Mouse (Mus musculus) neural tube, embryonic 12.5 days (tissue): ENCODE data around the gene Fzd9. TPM values are rescaled to one million over a fixed set of nuclear protein-coding genes. Genes with fewer than 3 reads are reported as not detected.
"Not testable (repeated sequence)": the region's sequence is repeated elsewhere in the genome, so short reads cannot be mapped to it uniquely, and the experiment has no call there.

Experiments
- ATAC-seq: fragments of 200-750 bp; cut with Nextera tagmentation; 2 replicates; pipeline ENCODE4 v1.8.0; 2017; ENCODE audit warnings: low read depth, mild to moderate bottlenecking, moderate TSS enrichment, moderate library complexity; ENCODE audit not compliant: low FRiP score
- H3K27ac ChIP-seq: fragments of 300-500 bp; sonication (generic); 2 replicates; pipeline ENCODE4 v1.5.1; 2016
- H3K27me3 ChIP-seq: fragments of 300-500 bp; sonication (generic); replicated peaks from 2 replicates; pipeline ENCODE4 v1.6.1; 2016; ENCODE audit warnings: mild to moderate bottlenecking
- H3K36me3 ChIP-seq: fragments of 300-500 bp; sonication (generic); 2 replicates; pipeline ENCODE4 v1.6.1; 2016; ENCODE audit warnings: mild to moderate bottlenecking
- H3K4me1 ChIP-seq: fragments of 300-500 bp; sonication (generic); 2 replicates; pipeline ENCODE4 v1.6.1; 2016
- H3K4me2 ChIP-seq: fragments of 300-500 bp; sonication (generic); replicated peaks from 2 replicates; pipeline ENCODE4 v1.6.1; 2016; ENCODE audit warnings: mild to moderate bottlenecking
- H3K4me3 ChIP-seq: fragments of 300-500 bp; sonication (generic); 2 replicates; pipeline ENCODE4 v1.5.1; 2016
- H3K9ac ChIP-seq: fragments of 300-500 bp; sonication (generic); 2 replicates; pipeline ENCODE4 v1.6.1; 2016; ENCODE audit warnings: mild to moderate bottlenecking
- H3K9me3 ChIP-seq: fragments of 300-500 bp; sonication (generic); 2 replicates; pipeline ENCODE4 v1.6.1; 2016; ENCODE audit warnings: mild to moderate bottlenecking
- WGBS: fragments of 180-500 bp; shearing (Covaris S2); methylation state at CpG from one replicate; pipeline ENCODE4 v1.1.7; 2016; 5-methylcytosine and 5-hydroxymethylcytosine counted together
- polyA plus RNA-seq: library from polyadenylated mRNA; unstranded; fragments of >200 nt; fragmentation: Nextera tagmentation; extraction: Ambion mirVana; gene quantifications from 2 replicates; pipeline ENCODE4 v1.2.1, GENCODE M21; 2016

Gene Fzd9
- polyA plus RNA-seq, 1 experiment from 2014 or later = 11.9 TPM

DNA sequence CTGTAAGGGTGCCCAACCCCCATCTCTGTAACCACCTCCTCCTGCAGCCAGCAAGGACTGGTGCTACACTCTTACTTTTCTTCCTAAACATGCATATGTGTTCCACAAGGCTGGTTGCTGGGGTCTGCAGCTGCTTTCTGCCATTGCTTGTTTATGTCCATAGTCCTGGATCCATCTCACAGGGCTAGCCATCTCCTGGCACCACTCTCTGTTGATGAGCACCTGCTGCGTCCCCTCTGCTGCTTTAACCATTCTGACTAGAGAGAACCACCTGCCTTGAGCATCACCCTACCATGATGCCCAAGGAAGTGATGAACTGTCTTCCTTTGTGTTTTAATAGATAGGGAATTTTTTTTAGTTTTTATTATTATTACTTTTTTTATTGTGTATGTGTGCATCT, 7.9 kb downstream of the Fzd9 start:
- 85% methylated on average over 1 of the region's 1 CpGs for WGBS
- no peak for ATAC-seq
- H3K9me3 ChIP-seq = no peaks in the 10 kb centered on the region
- no peak overlapping the region for H3K4me3 ChIP-seq
- H3K27me3 ChIP-seq = no peaks in the 10 kb centered on the region
- H3K27ac ChIP-seq = no peak overlapping the region
- no peak overlapping the region for H3K4me2 ChIP-seq
- H3K4me1 ChIP-seq = peaks cover 3% of the 10 kb centered on the region
- peaks cover 89% of the 10 kb centered on the region for H3K36me3 ChIP-seq
- no peak overlapping the region for H3K9ac ChIP-seq

DNA sequence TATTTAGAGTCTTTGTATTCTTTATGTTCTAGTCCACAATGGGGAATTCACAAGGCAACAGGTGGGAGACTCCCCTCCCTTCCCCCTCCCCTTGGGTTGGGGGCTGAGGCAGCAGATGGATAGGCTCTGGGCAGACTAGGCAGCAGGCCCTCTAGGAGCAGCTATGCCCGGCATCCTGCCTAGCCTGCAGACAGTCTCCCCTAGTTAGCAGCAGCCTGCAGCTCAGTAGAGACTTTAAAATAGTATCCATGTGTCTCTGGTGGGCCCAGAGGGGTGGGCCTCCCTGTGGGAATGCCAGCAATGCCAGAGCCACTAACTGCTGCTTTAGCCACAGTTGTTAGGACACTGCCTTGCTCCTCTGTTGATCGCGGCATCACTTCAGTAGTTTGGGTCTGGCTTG, 8.4 kb downstream of the Fzd9 start:
- no peak for ATAC-seq
- Histone ChIP-seq H3K4me1 (no peaks in the 10 kb centered on the region), H3K27me3 (no peaks in the 10 kb centered on the region), H3K4me3 (no peak overlapping the region), H3K9me3 (no peaks in the 10 kb centered on the region), H3K4me2 (no peak overlapping the region), H3K27ac (no peak overlapping the region), H3K9ac (no peak overlapping the region), H3K36me3 (peaks cover 95% of the 10 kb centered on the region)
- 95% methylated on average over 3 of the region's 3 CpGs for WGBS

DNA sequence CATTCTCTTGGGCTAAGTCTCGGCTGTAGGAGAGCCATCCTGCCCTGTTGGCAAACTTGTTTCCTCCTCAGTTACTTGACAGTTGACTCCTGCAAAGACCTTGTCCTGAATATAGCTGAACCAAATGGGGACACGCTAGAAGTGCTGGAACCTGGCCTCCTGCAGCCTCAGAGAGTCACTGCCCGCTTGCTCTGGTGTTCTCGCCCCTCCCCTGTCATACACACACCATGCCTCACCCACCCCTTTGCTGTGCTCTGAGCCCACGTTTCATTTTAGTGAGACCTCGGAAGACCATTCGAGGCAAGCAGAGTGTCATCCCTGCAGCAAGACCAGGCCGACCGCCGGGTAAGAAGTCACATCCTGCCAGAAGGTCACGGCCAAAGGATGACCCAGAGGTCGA, 8.9 kb downstream of the Fzd9 start:
- no peaks in the 10 kb centered on the region for H3K4me1 ChIP-seq
- H3K27ac ChIP-seq = no peak overlapping the region
- no peak for ATAC-seq
- peaks cover 95% of the 10 kb centered on the region for H3K36me3 ChIP-seq
- 76% methylated on average over 12 of the region's 12 CpGs for WGBS
- no peak overlapping the region for H3K4me2 ChIP-seq
- H3K4me3 ChIP-seq = no peak overlapping the region
- H3K9ac ChIP-seq = no peak overlapping the region
- H3K27me3 ChIP-seq = no peaks in the 10 kb centered on the region
- no peaks in the 10 kb centered on the region for H3K9me3 ChIP-seq

DNA sequence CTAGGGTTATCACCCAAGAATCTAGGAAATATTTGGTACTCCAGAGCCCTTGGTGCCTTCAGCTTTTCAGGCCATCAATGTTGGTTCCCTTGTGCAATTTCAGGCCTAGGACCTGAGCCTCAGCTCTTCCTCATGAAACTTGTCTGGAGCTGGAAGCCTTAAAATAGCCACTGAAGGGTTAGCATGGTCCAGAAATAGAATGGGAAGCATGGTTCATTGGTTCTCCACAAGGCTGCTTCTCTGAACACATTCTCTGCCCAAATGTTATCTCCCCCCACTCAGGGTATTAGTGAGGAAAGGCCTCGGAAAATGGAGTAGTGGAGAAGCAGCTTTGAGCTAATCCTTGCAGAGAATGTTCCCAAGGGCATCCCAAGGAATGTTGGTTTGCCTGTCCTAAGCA, 9.6 kb downstream of the Fzd9 start:
- Histone ChIP-seq H3K27ac (no peak overlapping the region), H3K36me3 (peaks cover 97% of the 10 kb centered on the region), H3K4me1 (no peaks in the 10 kb centered on the region), H3K4me2 (no peak overlapping the region), H3K4me3 (no peak overlapping the region), H3K27me3 (no peaks in the 10 kb centered on the region), H3K9me3 (no peaks in the 10 kb centered on the region), H3K9ac (no peak overlapping the region)
- ATAC-seq = no peak
- WGBS = 82% methylated on average over 1 of the region's 1 CpGs

DNA sequence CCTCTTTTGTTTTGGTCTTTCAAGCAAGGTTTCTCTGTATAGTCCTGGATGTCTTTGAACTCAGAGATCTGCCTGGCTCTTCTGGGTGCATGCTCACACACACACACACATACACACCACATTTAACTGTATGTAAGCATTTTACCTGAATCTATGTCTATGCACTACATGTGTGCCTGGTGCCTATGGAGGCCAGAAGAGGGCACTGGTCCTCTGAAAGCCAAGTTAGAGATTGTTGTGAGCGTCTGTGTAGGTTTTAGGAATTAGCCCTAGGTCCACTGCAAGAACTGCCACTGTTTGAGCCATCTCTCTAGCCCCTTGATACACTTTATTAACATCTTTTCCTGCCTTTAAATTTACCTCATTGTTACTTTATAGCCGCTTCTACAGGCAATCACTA, 12.2 kb downstream of the Fzd9 start:
- Histone ChIP-seq H3K4me1 (no peaks in the 10 kb centered on the region), H3K4me3 (no peak overlapping the region), H3K36me3 (peaks cover 96% of the 10 kb centered on the region), H3K27me3 (no peaks in the 10 kb centered on the region), H3K4me2 (no peak overlapping the region), H3K9me3 (no peaks in the 10 kb centered on the region), H3K9ac (no peak overlapping the region), H3K27ac (no peak overlapping the region)
- ATAC-seq = no peak
- 87% methylated on average over 2 of the region's 2 CpGs for WGBS

DNA sequence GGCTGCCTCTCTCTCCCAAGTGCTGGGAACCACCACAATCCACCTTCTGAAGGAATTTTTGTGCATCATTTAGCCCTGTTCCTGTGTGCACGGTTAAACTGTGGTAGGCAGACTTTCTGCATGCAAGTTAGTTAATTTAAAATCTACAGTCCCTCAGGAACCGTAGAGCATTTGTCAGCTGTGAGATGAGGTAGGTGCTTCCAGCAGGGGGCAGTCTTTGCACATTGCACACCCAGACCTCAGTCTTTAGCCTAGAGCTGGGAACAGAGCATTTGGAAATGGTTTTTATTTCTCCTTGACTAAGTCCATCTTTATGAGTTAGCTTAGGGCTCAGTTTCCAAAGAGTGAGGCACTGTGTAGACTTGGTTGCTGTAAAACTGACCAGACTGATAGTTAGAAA, 14.5 kb downstream of the Fzd9 start:
- Histone ChIP-seq H3K36me3 (peaks cover 97% of the 10 kb centered on the region), H3K27ac (no peak overlapping the region), H3K4me3 (no peak overlapping the region), H3K4me2 (no peak overlapping the region), H3K9ac (no peak overlapping the region), H3K9me3 (no peaks in the 10 kb centered on the region), H3K27me3 (no peaks in the 10 kb centered on the region), H3K4me1 (no peaks in the 10 kb centered on the region)
- no peak for ATAC-seq
- 56% methylated on average over 2 of the region's 2 CpGs for WGBS

DNA sequence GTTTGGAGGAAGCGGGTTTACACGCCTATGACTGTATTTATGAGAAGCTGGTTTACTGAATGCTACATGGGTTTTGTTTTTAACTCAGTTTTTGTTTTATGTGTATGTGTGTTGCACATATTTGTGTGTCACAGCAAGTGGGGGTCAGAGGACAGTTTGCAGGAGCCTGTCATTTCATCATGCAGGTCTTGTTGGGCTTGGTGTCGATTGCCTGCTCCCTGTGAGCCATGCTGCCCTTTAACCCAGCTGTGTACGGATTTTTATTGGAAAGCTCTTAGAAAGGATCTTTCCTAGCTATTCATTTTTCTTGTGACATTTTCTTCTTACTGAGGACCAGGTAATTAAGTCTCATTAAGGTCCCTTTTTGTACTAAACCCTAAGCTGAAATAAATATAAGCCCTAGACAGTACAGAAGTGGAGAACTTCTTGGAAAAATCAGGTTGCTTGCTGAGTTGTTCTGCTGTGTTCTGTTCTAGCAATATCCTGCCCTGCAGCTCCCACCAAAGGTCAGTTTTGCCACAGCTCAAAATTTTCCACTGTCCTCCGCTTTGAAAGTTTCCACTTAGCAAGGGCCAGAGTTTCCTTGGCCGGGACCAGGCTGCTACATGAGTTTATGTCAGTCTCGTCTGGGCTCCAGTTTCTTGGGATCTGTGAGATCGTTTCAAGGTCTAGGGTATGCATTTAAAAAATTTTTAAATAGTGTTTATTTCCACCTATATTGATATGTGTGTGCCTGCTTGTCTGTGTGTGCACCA, 17.7 kb downstream of the Fzd9 start:
- H3K9me3 ChIP-seq = no peaks in the 10 kb centered on the region
- peaks cover 93% of the 10 kb centered on the region for H3K36me3 ChIP-seq
- no peak overlapping the region for H3K4me2 ChIP-seq
- ATAC-seq = no peak
- H3K4me3 ChIP-seq = no peak overlapping the region
- H3K27me3 ChIP-seq = no peaks in the 10 kb centered on the region
- no peak overlapping the region for H3K9ac ChIP-seq
- WGBS = 92% methylated on average over 8 of the region's 8 CpGs
- no peak overlapping the region for H3K27ac ChIP-seq
- no peaks in the 10 kb centered on the region for H3K4me1 ChIP-seq

DNA sequence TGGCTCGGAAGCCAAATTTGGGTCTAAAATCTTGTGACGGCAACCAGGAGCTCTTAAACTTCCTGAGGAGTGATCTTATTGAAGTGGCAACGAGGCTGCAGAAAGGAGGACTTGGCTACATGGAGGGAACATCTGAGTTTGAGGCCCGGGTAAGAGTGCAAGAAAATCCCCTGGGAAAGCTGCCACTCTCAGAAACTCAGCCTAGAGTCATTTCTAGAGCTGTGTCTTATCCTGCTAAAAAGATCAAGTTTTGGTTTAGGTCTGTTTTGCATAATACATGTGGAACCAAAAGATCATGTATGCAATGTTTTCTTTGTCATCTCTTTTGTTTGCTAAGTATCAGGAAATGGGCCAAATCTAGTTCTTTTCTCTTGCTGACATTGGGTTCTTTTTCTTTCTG, 20.8 kb downstream of the Fzd9 start:
- Histone ChIP-seq H3K4me1 (no peaks in the 10 kb centered on the region), H3K36me3 (peaks cover 89% of the 10 kb centered on the region), H3K4me3 (no peak overlapping the region), H3K9me3 (no peaks in the 10 kb centered on the region), H3K27ac (no peak overlapping the region), H3K27me3 (no peaks in the 10 kb centered on the region), H3K9ac (no peak overlapping the region), H3K4me2 (no peak overlapping the region)
- WGBS = 89% methylated on average over 4 of the region's 4 CpGs
- no peak for ATAC-seq

DNA sequence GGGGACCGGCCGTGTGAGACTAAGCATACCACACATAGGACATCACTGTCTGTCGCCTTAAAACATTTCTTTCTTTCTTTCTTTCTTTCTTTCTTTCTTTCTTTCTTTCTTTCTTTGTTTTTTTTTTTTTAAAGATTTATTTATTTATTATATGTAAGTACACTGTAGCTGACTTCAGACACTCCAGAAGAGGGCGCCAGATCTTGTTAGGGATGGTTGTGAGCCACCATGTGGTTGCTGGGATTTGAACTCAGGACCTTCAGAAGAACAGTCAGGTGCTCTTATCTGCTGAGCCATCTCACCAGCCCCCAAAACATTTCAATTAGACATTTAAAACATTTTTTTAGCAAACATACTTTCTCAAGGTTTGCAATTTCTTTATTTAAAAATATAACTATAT, 25.2 kb downstream of the Fzd9 start:
- peaks cover 86% of the 10 kb centered on the region for H3K36me3 ChIP-seq
- H3K9ac ChIP-seq, H3K27me3 ChIP-seq, H3K4me1 ChIP-seq, H3K9me3 ChIP-seq, H3K27ac ChIP-seq, H3K4me3 ChIP-seq, ATAC-seq, H3K4me2 ChIP-seq: not testable (repeated sequence)
- WGBS = 96% methylated on average over 4 of the region's 4 CpGs

DNA sequence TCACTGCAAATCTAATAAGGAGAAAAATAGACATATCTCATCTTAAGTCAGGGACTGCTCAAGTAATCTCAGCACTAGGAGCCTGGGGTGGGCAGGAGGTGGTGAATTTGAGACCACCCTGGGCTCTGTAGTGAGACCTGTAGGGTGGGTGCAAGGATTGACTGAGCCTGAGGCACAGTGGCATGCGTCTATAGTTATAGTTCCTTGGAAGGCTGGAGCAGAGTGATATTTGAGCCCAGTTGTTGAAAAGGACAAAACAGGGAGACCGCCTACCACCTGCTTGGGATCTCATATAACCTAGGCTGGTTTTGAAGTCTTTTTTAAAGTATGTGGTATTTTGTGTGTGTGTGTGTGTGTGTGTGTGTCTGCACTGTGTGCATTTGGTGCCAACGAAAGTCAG, 26.9 kb downstream of the Fzd9 start:
- H3K4me1 ChIP-seq = no peaks in the 10 kb centered on the region
- no peak overlapping the region for H3K4me2 ChIP-seq
- H3K27ac ChIP-seq = no peak overlapping the region
- no peaks in the 10 kb centered on the region for H3K27me3 ChIP-seq
- H3K36me3 ChIP-seq = peaks cover 83% of the 10 kb centered on the region
- WGBS = 96% methylated on average over 3 of the region's 3 CpGs
- H3K9me3 ChIP-seq = no peaks in the 10 kb centered on the region
- no peak overlapping the region for H3K4me3 ChIP-seq
- H3K9ac ChIP-seq = no peak overlapping the region
- ATAC-seq = no peak

DNA sequence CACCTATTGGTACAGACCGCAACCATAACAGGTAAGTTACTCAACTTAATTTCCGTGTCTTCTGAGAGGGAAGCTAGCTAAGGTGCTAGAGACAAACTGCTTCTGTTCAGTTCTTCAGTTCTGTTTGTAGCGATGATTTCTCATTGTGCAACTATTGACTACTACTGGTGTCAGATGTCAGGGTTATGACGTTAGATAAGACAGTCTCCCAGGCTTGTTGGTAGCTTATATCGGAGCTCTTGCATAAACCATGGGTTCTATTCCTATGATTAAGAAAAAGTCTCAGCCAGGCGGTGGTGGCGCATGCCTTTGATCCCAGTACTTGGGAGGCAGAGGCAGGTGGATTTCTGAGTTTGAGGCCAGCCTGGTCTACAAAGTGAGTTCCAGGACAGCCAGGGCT, 29.0 kb downstream of the Fzd9 start:
- WGBS = 96% methylated on average over 7 of the region's 7 CpGs
- H3K9ac ChIP-seq = no peak overlapping the region
- no peak overlapping the region for H3K4me3 ChIP-seq
- H3K4me2 ChIP-seq = no peak overlapping the region
- no peaks in the 10 kb centered on the region for H3K4me1 ChIP-seq
- no peak overlapping the region for H3K27ac ChIP-seq
- no peaks in the 10 kb centered on the region for H3K9me3 ChIP-seq
- no peak for ATAC-seq
- H3K36me3 ChIP-seq = peaks cover 84% of the 10 kb centered on the region
- H3K27me3 ChIP-seq = no peaks in the 10 kb centered on the region

DNA sequence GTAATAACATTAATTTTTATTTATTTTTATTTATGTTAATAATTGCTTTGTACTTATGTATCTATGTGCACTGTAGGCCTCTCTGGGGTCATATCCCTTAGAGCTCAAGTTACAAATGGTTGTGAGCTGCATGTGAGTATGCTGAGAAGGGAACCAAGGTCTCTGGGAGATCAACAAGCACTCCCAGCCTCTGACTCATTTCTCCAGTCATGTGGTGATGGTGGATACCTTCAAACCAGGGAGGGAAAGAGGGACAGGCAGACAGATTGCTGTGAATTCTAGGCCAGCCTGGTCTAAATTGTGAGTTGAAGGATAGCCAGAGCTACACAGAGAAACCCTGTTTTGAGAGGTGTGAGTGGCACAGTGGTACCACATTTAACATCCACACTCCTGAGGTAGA, 30.1 kb downstream of the Fzd9 start:
- Histone ChIP-seq H3K36me3 (peaks cover 88% of the 10 kb centered on the region), H3K4me1 (no peaks in the 10 kb centered on the region)

DNA sequence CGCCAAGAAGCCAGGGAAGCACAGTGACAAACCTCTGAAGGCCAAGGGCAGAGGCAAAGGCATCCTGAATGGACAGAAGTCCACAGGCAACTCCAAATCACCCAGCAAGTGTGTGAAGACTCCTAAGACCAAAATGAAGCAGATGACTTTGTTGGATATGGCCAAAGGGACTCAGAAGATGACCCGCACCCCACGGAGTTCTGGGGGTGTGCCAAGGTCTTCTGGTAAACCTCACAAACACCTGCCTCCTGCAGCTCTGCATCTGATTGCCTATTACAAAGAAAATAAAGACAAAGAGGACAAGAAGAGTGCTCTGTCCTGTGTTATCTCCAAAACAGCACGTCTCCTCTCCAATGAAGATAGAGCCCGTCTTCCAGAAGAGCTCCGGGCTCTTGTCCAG, 34.2 kb downstream of the Fzd9 start:
- ATAC-seq = no peak
- 94% methylated on average over 6 of the region's 6 CpGs for WGBS
- H3K27ac ChIP-seq = no peak overlapping the region
- H3K9ac ChIP-seq = no peak overlapping the region
- no peaks in the 10 kb centered on the region for H3K9me3 ChIP-seq
- no peaks in the 10 kb centered on the region for H3K27me3 ChIP-seq
- H3K4me3 ChIP-seq = no peak overlapping the region
- H3K4me2 ChIP-seq = no peak overlapping the region
- no peaks in the 10 kb centered on the region for H3K4me1 ChIP-seq
- H3K36me3 ChIP-seq = peaks cover 91% of the 10 kb centered on the region

More for the DNA sequence above, 30.1 kb downstream of the Fzd9 start:
- Histone ChIP-seq H3K9me3 (no peaks in the 10 kb centered on the region), H3K4me2 (no peak overlapping the region), H3K4me3 (no peak overlapping the region), H3K27me3 (no peaks in the 10 kb centered on the region), H3K27ac (no peak overlapping the region), H3K9ac (no peak overlapping the region)
- no peak for ATAC-seq
